Mouse (Mus musculus) kidney, postnatal 0 days (tissue): ENCODE measurements at regions not wholly inside any gene's neighbourhood (a gene's known extent, or its start where the extent isn't known, plus 50 kb on each side); places are given as distances from the start of the nearest gene placed in this dataset.

ENCODE experiments used
- ATAC-seq: fragments of 200-750 bp; cut with Nextera tagmentation; replicated peaks from 2 replicates; pipeline ENCODE4 v1.8.0; 2017; ENCODE audit warnings: low read depth, moderate number of reproducible peaks, moderate TSS enrichment, moderate library complexity; ENCODE audit not compliant: low FRiP score
- DNase-seq: peaks from one replicate; pipeline ENCODE4 v3.0.0-alpha.2; 2016; ENCODE audit warnings: low spot score
- H3K27ac ChIP-seq: fragments of 300-500 bp; sonication (generic); 2 replicates; pipeline ENCODE4 v1.5.1; 2014; ENCODE audit warnings: mild to moderate bottlenecking
- H3K27me3 ChIP-seq: fragments of 300-500 bp; sonication (generic); 2 replicates; pipeline ENCODE4 v1.6.1; 2014; ENCODE audit warnings: low read length, mixed read lengths; ENCODE audit not compliant: insufficient read depth
- H3K36me3 ChIP-seq: fragments of 300-500 bp; sonication (generic); 2 replicates; pipeline ENCODE4 v1.6.1; 2014; ENCODE audit warnings: low read length, mixed read lengths; ENCODE audit not compliant: insufficient read depth
- H3K4me1 ChIP-seq: fragments of 300-500 bp; sonication (generic); replicated peaks from 2 replicates; pipeline ENCODE4 v1.6.1; 2014; ENCODE audit warnings: antibody characterized with exemption, low read length, mixed read lengths; ENCODE audit not compliant: insufficient read depth
- H3K4me2 ChIP-seq: fragments of 300-500 bp; sonication (generic); 2 replicates; pipeline ENCODE4 v1.6.1; 2014; ENCODE audit warnings: mild to moderate bottlenecking, low read length, moderate library complexity, mixed read lengths
- H3K4me3 ChIP-seq: fragments of 300-500 bp; sonication (generic); replicated peaks from 2 replicates; pipeline ENCODE4 v1.5.1; 2014; ENCODE audit warnings: low read depth, low read length
- H3K9ac ChIP-seq: fragments of 300-500 bp; sonication (generic); 2 replicates; pipeline ENCODE4 v1.6.1; 2014; ENCODE audit warnings: low read depth, low read length
- H3K9me3 ChIP-seq: fragments of 300-500 bp; sonication (generic); replicated peaks from 2 replicates; pipeline ENCODE4 v1.6.1; 2016; ENCODE audit warnings: low read length, inconsistent platforms, mixed read lengths
- CTCF ChIP-seq: IDR thresholded peaks from 2 replicates; pipeline ENCODE4 v1.5.1; 2016; ENCODE audit warnings: antibody characterized with exemption, low read depth, mild to moderate bottlenecking, moderate library complexity
- WGBS: fragments of 180-500 bp; shearing (Covaris S2); extraction: QIAGEN DNeasy Blood & Tissue Kit; methylation state at CpG from one replicate; pipeline ENCODE4 v1.1.7; 2014; 5-methylcytosine and 5-hydroxymethylcytosine counted together

GRCm38 (mm10) chr6:100126326-100126725 is 161.0 kb downstream of the Rybp start:
- Histone ChIP-seq H3K9me3 (no peaks in the 10 kb centered on the region), H3K4me1 (no peaks in the 10 kb centered on the region), H3K9ac (no peak overlapping the region), H3K27me3 (no peaks in the 10 kb centered on the region), H3K4me3 (no peak overlapping the region), H3K27ac (no peak overlapping the region), H3K36me3 (no peaks in the 10 kb centered on the region), H3K4me2 (no peak overlapping the region)
- DNase-seq (no peak), ATAC-seq (no peak)
- TF ChIP-seq CTCF, result no peak
- WGBS, result 76% methylated on average over 3 of the region's 3 CpGs

GRCm38 (mm10) chr6:100121240-100121639 is 166.0 kb downstream of the Rybp start:
- Histone ChIP-seq H3K9ac (no peak overlapping the region), H3K4me2 (no peak overlapping the region), H3K4me3 (no peak overlapping the region), H3K9me3 (no peaks in the 10 kb centered on the region), H3K27me3 (no peaks in the 10 kb centered on the region), H3K36me3 (no peaks in the 10 kb centered on the region), H3K4me1 (no peaks in the 10 kb centered on the region), H3K27ac (no peak overlapping the region)
- no peak for DNase-seq
- TF ChIP-seq CTCF, result no peak
- ATAC-seq, result no peak
- WGBS, result 56% methylated on average over 6 of the region's 6 CpGs

- no peaks in the 10 kb centered on the region for H3K4me1 ChIP-seq
- H3K27me3 ChIP-seq, result no peaks in the 10 kb centered on the region
- no peak for TF ChIP-seq CTCF
- no peak overlapping the region for H3K27ac ChIP-seq
- 67% methylated on average over 16 of the region's 16 CpGs for WGBS
- DNase-seq, result peak; percentile 34
- H3K4me2 ChIP-seq, result no peak overlapping the region
- H3K36me3 ChIP-seq, result no peaks in the 10 kb centered on the region
- no peak overlapping the region for H3K4me3 ChIP-seq
- no peaks in the 10 kb centered on the region for H3K9me3 ChIP-seq
- no peak for ATAC-seq
- H3K9ac ChIP-seq, result no peak overlapping the region
These were observed 167.0 kb downstream of the Rybp start for GRCm38 (mm10) chr6:100120017-100120944.

DNA sequence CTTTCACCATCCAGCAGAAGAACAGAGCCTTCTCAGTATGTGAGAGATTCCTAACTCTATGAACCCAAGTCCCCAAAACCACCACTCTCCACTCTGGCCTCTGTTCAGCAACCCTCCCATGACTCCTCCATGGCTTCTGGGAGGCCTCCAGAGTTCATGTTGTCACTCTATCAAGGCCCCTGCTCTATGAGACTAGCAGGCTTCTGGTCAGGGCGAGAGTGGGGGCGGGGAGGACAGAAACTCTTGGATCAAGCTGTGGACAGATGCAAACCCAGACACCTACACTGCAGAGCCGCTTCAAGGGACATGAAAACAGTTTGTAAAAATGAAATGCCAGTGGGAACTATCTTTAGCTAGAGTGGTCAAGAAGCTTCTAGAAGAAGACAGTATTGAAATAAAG is 170.2 kb downstream of the Rybp start:
- no peak overlapping the region for H3K4me3 ChIP-seq
- TF ChIP-seq CTCF, result no peak
- no peak overlapping the region for H3K27ac ChIP-seq
- H3K4me2 ChIP-seq, result no peak overlapping the region
- no peak overlapping the region for H3K9ac ChIP-seq
- DNase-seq, result no peak
- no peaks in the 10 kb centered on the region; the same call in 1 of the 2 replicates for H3K4me1 ChIP-seq
- WGBS, result 75% methylated on average over 3 of the region's 3 CpGs
- H3K36me3 ChIP-seq, result no peaks in the 10 kb centered on the region
- H3K9me3 ChIP-seq, result no peaks in the 10 kb centered on the region
- H3K27me3 ChIP-seq, result no peaks in the 10 kb centered on the region
- ATAC-seq, result no peak

- Histone ChIP-seq H3K27ac (no peak overlapping the region), H3K4me2 (no peak overlapping the region), H3K36me3 (no peaks in the 10 kb centered on the region), H3K9ac (no peak overlapping the region), H3K4me1 (peaks cover 6% of the 10 kb centered on the region), H3K27me3 (0 out of 2 replicates have a peak, but pooled peaks cover 2% of the 10 kb centered on the region), H3K9me3 (no peaks in the 10 kb centered on the region), H3K4me3 (no peak overlapping the region)
- ATAC-seq (no peak), DNase-seq (peak; percentile 42)
- TF ChIP-seq CTCF, result no peak
- WGBS, result 40% methylated on average over 4 of the region's 4 CpGs
These were observed 173.7 kb downstream of the Rybp start for GRCm38 (mm10) chr6:100113393-100114137.

DNA sequence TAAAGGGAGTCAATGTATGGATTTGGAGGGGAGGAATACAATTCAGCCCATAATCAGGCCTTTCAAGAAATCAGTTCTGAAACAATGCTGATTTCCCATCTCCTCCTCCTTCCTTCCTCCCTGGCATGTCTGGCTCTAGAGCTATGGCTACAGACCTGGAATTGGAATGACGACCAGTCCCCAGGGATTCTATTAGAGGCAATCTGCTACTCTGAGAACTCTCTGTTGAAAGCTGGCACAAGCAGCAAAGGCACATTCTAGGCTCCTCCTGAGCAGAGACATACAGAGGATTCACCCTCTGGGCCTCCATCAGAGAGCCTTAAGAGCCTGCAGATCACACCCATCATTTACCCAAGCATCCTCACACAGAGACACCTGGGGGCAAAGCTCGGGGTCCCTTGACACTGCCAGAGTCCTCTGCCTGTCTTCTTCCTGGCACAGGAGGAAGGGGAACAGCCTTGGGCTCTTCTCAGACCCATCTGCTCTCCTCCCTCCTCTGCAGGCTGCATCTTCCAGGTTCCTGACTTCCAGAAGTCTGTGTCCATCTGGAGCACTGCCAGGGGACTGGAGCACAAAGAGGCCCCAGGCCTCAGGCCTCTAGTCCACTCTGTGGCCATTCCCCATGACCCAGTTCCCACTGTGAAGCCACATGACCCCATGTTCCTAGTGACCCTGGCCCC is 176.2 kb downstream of the Rybp start:
- DNase-seq (no peak), ATAC-seq (no peak)
- TF ChIP-seq CTCF, result no peak
- Histone ChIP-seq H3K4me1 (peaks cover 8% of the 10 kb centered on the region), H3K27ac (no peak overlapping the region), H3K36me3 (no peaks in the 10 kb centered on the region), H3K27me3 (0 out of 2 replicates have a peak, but pooled peaks cover 2% of the 10 kb centered on the region), H3K9ac (no peak overlapping the region), H3K9me3 (no peaks in the 10 kb centered on the region), H3K4me2 (no peak overlapping the region), H3K4me3 (no peak overlapping the region)
- whole genome bisulfite sequencing, result 67% methylated on average over 2 of the region's 2 CpGs
